Mouse (Mus musculus): ENCODE results near the gene Abca5.

The Abca5 gene

DNA sequence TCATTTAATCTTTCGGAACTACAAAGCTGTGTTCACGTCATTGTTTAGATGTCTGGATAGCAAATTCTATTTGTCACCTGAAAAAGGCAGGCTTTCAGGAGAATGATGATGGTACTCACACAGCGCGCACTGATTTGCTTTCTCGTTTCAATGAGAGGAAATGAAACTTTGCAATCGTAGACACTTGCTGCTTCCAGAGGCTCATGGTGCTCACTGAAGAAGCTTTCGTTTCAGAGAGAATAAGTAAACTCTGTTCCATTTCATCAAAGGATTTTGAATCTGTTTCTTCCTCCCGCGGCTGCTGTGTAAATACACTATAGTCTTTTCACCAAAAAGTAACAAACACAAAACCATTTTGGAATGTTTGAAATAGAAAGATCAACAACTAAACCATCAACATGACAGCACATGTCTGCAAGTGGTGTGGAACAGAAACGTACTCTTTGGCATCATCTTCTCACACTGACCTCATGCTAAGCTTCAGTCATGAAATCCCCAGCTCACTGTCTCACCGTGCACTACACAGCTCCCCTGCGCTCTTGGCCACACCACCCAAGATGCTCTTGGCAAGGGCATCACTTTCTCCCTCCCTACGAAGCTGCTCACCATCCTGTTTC, 39.5 kb downstream of the Abca5 start:
- DNase-seq: no peak

DNA sequence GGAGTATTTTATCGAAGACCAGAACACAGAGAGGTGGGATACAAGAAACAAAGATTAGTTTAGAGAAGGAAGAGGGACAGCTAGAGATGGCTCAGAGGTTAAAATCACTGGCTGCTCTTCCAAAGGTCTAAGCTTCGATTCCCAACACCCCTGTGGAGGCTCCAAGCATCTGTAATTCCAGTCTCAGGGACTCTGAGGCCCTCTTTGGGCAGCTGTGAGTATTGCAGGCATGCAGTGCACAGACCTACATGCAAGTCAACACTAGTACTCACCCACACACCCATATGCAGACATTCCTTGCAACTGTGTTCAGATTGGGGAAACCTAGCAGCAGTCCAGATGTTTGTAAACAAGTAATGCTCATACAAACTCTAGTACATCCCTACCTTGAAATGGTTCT, 46.9 kb downstream of the Abca5 start:
- DNase-seq: no peak

DNA sequence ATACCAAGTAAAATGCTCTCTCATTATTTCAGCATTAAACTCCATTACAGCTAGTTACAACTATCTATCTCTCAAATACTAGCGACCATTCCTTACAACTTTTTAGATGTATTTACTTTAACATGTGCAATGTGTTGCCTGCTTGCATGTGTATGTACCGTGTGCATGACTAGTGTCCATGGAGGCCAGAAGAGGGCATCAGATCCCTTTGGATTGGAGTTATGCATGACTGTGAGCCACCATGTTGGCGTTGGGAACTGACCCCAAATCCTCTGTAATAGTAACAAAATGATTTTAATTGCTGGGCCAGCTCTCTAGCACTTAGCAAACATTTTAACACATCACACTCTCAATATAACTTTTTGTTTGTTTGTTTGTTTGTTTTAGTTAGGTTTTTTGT, 49.1 kb downstream of the Abca5 start:
- no peak for DNase-seq

DNA sequence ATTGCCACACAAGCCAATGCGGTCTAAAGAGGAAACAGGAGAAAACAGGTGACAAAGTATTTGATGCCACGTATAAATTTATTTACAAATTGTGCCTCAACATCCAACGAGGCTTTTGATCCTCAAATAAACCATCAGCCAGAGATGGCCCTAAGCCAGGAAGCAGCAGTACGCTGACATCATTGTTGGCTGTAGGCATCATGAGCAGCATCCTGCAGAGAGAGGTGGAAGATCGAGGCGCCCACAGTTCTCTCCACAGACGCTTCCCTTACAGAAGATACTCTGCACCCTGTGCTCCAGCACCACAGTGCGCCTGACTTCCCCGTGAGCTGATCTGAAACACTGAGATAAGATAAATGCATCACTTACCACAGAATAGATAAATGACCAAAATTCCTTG, 49.8 kb downstream of the Abca5 start:
- no peak for DNase-seq

DNA sequence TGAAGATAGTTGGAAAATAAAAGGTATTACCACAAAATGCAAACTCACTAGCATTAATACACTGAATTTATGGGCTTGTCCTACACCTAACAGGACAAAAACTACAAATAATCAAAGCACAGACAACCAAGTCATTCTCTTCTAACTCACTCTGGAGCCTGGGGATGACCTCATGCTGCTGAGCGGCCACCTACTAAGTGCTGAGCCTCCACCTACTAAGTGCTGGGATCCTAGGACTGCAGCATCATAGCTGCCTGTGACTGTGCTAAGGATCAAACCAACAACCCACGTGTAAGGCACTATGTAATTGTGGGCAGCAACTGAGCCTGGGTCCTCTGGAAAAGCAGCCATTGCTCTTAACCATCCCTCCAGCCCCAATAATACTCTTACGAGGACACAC, 51.2 kb downstream of the Abca5 start:
- no peak for DNase-seq

DNA sequence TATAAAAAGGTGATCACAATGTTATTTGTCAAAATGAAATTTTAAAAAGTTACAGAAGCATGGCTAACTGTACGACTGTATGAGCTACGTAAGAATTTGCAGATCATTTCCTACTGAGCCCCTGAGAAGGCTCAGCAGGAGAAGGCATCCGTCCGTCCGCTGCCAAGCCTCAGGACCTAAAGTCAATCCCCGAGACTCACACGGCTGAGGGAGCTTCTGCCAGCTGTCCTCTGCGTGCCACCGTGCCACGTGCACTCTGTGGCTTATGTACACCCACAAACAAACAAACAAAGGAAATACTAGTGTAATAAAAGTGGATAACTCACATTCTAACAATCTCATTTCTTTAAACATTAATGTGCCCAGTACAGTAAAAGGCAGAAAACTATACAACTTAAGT, 52.7 kb downstream of the Abca5 start:
- DNase-seq: no peak

DNA sequence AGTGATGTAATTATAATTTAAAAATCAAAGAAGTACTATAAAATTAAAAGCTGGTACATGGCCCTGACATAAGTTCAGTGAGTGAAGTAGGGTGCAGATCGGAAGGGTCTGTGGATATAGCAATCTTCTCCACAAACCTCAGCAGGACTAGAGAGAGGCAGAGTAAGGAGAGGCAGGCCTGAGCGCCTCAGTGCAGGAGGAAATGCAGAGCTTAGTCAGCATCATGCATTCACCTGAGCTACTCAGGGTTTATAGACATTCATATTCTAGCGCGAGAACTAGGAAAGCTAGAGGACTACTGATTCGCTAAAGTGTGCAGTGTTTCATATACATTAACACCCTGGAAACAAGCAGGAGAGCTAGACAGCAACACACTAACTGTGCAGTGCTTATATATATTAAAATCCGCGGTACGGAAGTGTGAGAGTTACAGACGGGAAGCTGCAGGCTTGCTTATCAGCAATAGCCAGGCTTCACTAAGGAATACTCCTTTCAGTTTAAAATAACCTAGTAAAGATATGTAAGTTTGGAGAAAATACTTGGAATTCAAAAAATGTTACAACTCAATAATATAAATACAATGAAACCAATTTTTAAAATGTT, 53.2 kb downstream of the Abca5 start:
- no peak for DNase-seq

DNA sequence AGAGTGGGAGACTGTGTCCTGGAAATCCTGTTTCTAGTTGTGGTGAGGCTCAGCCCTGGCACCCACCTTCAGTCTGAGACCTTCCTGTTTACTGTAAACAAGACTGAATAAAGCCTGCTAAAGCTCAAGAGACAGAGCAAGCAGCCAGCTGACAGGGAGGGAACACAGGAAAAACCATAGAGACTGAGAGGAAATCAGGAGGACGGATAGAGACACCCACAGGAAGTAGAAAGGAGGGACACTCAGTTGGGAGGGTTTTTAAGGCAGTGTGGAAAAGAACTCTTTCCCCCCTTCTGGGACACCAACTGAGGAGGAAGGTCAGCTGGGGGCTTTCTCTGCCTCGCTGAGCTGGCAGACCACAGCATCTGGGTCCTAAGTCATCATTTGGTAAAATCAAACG, 62.7 kb downstream of the Abca5 start:
- DNase-seq: peak in 1 of 2 experiments; percentile 8

DNA sequence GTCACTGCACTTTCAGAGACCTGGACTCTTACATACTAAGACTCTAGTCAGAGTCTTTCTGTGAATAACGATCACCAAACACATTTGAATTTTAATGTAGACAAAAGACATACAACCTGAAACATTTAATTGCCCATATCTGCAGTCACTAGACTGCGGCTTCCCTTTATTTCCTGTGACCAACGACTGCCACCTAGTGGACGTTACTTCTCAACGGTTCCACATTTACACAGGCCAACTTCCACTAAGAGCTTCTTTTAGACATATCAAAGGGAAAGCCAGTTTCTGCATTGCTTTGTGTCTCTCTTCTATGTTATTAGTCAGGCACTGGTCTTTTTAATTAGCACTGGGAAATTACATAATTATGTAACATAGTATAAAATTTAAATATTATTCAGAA, 65.8 kb downstream of the Abca5 start:
- peak; percentile 61 to 67 for DNase-seq

DNA sequence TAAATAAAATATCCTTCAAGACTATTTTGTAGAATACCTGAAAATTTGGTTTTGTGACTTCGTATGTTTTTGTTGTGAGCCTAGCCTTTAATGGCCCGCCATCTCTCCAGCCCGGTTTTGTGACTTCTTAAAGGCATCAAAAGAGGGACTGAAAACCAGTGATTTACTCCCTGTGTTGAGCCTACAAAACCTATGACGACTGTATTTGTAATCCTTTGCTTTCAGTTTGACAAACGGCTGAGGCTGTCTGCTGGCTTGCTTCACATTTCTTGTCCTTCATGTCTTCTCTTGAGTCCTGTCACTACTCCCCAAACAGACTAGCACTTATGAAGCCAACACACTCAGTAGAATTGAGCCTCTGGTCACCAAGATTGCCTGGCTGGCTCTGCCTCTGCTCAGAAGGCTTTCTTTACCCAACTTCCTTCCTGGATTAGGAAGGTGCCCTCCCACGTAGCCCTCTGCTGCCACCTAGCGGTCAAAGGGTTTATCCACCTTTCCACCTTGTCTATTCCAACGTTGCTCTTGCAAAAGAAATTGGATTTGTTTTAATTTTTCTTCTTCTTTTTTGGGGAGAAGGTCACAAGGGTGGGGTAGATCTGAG, 69.2 kb downstream of the Abca5 start:
- peak; percentile 92 to 95 for DNase-seq

DNA sequence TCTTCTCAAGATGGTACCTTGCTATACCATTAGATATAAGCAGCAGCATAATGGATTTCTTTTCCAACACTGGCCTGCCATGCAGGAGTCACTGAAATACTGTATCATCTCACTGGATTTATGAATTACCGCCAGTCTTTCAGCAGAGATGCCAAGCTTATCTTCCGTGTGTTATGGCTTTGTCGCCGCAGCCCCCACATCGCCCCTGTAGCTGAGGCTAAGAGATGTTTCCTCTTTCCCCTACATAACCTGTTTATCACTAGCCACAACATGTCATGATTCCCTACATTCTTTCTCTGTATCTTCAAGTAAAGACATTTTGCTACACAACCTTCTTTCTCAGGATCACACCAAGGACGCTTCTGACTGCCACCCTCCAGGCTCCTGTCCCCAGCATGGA, 70.3 kb downstream of the Abca5 start:
- no peak for DNase-seq

DNA sequence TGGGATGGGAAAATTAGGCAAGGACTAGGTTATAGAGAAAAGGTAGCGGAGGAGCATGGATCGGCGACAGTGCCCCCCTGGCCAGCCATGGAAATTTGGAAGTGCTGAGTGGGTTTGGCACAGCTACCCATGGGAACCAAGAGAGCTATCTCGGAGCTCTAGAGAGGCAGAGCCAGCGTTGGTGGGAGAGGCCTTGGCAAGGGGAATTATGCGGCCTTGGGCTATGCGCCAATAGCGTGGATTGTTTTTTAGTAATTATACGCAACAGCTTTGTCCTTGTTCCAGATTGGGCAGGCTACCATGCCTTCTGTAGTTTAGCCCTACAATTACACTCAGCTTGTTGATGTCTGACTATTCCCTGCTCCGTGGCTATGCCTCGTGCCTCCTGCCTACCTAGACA, 70.8 kb downstream of the Abca5 start:
- DNase-seq: no peak

DNA sequence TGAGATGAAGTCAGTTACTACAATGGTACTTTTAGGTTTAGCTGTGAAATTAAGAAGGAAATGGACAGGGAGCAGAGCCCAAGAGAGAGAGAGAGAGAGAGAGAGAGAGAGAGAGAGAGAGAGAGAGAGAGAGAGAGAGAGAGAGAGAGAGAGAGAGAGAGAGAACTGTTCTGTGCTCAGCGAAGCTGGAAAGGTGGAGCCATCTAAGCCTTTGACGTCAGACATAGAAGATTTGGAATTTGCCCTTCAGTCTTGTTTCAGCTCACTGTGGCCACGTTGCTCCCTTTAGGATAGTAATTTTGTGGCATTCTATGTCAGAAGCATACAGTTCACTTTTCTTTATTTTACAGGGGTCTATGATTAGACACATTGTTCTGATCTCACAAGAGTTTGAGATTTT, 75.6 kb downstream of the Abca5 start:
- DNase-seq: no peak

DNA sequence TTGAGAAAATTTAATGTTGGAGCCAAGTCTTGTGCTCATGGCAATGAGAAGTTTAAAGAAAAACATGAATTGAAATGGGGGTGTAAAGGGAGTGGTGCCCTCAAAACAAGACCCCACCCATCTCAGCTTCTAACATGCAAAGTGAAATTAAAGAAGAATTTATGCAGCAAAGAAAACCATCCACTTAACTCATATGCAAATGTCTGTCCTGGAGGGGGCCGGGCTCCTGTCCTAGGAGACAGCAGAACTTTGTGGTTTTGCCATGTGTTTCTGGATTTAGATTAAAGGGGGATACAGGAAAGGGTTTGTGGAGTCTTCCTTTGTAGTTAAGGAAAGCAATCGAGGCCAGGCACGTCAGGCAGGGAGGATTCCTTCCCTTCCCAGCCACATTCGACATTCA, 79.6 kb downstream of the Abca5 start:
- no peak for DNase-seq

DNA sequence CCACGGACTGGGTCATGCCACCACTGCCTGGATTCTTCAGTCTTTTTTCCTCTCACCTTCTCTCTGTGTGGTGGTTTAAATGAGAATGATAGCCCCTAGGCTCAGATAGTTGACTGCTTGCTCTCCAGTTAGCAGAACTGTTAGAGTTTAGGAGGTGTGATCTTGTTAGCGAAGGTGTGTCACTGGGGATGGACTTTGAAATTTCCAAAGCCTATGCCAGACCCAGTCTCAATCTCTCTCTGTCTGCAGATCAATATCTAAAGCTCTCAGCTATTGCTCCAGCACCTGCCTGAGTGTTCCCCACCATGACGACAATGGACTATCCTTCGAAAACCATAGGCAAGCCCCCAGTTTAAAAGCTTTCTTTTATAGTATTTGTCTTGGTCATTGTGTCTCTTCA, 80.5 kb downstream of the Abca5 start:
- DNase-seq: no peak

DNA sequence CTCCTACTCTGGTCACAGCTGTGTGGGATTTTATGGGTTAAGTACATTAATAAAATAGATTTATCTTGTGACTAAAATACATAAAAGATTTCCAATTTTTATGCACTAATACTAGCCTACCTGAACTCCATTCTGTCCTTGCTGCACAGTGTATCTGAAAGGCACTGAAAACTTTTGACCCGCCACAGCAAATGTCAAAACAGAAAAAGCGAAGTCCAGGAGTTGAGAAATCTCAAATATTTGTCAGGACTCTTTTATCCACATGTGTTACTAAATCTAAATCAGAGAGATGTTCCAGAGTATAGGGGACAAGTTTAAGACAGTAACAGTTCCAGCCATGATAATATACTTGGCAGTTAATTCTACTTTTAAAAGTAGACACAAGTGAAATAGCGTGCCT, 85.3 kb downstream of the Abca5 start:
- no peak for DNase-seq

DNA sequence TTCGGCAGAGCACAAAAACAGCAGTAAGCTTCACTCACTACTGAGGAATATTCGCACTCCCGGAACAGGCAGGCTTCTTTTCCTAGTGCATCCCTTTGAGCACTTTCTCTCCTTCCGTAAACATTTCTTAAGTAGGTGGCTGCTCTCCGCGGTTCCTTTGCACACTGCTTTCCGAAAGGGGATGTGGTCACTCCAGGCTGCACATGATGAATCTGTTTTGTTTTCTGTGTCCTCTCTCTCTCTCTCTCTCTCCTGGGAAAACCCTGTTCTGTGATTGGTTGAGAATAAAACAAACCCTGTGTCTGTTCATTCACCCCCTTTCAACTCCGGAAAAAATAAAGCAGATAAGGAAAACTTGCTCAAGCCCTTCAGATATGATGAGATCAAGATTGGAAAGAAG, 86.0 kb downstream of the Abca5 start, which contains the start of gene Abca6:
Abca6 (minus strand) TSS at position 243 of the 400 bp plus-strand sequence.
- DNase-seq: peak; percentile 16 to 35

DNA sequence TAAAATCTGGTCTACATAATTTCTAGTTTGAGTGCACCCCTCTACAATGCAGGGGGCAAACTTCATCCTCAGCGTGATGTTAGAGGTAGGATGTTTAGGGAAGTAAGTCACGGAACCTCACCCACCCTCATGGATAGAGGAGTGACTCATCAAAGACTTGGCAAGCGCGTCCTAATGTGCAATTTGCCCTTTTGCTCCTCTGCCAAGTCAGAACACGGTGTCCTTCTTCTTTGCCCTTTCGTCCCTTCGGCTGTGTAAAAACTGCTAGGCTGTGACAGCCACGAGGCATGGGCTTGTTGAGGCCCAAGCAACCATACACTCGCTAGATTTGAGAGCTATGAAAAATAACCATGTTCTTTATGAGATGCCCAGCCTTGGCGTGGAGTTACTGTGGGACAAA, 92.8 kb downstream of the Abca5 start:
- no peak for DNase-seq

DNA sequence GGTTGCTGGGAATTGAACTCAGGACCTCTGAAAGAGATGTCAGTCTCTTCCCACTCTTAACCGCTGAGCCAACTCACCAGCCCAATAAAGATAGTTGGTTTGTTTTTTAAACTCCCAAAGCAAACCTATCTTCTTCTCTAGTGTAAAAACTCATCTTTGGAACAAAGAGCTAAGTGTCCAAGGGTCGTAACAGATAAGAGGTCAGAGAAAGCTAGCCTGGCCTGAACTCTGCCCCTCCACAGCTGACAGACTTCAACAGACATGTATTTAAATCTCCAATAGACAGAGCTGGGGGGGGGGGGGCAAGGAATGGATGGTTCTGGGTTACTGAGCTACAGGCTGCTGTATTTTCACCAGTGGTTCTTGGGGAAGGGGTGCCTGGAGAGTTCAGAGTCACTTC, 100.0 kb downstream of the Abca5 start:
- DNase-seq: no peak

DNA sequence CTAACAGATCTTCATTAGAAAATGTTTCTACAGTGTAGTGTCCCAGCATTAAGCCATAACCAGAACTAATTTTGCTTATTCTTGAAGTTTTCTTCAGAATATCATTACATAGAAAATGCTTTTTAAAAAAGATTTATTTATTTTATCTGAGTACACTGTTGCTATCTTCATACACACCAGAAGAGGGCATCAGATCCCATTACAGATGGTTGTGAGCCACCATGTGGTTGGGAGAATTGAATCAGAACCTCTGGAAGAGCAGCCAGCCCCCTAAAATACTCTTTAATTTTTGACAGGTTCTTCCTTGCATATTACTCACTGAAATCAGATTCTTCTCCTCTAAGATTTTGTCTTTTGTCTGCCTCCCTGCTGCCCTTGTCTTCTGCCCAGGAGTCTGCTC, 104.5 kb downstream of the Abca5 start:
- DNase-seq: no peak
